Mouse (Mus musculus): ENCODE data around the gene Cnnm2.

DNA sequence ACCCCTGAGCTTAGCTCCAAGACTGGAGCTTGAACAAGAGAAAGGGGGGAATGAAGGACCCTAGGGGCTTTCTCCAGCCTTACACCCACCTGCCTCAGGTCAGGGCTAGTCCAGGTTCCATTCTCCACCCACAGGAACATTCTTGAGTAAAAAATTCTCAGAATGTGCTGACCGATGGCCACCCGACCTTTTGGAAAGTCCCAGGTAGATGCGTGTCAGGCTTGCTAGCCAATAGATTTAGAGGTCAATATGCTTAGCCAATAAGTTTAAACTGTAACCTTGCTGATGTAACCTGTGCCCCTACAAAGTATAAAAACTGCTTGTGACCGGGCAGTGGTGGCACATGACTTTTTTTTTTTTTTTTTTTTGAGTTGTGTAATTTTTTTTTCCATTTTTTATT is 5.2 kb upstream of the Cnnm2 start:
- TF ChIP-seq CTCF (IDR thresholded peaks at IDR 0.05 in 2 of 3, conservative IDR thresholded peaks at IDR 0.05 in 1 of 3; ENCODE audit: control insufficient read depth in 1 of 3, insufficient read depth in 1 of 3, low read depth in 2 of 3, low read length in 3 of 3, poor library complexity in 1 of 3, severe bottlenecking in 1 of 3) (no peak), GABPA (IDR thresholded peaks at IDR 0.05; ENCODE audit: low read depth, low read length) (no peak), MAZ (IDR thresholded peaks at IDR 0.05; ENCODE audit: low read depth, low read length) (no peak), TAL1 (IDR thresholded peaks at IDR 0.05; ENCODE audit: low read length) (no peak), EP300 (IDR thresholded peaks at IDR 0.05; ENCODE audit: low read depth in 1 of 2, low read length in 2 of 2) (no peak), TBP (IDR thresholded peaks at IDR 0.05; ENCODE audit: low read depth, low read length) (no peak), MXI1 (IDR thresholded peaks at IDR 0.05; ENCODE audit: low read depth, low read length) (no peak), POLR2A (IDR thresholded peaks at IDR 0.05; ENCODE audit: control insufficient read depth in 1 of 2, insufficient read depth in 1 of 2, low read depth in 1 of 2, low read length in 2 of 2, poor library complexity in 1 of 2) (no peak), MAX (IDR thresholded peaks at IDR 0.05; ENCODE audit: low read length) (no peak), GATA1 (IDR thresholded peaks at IDR 0.05; ENCODE audit: low read depth, low read length) (no peak), ZMIZ1 (IDR thresholded peaks at IDR 0.05; ENCODE audit: low read depth, low read length) (no peak)
